Mouse (Mus musculus) lung, adult 18-20 months (tissue): ENCODE measurements around the gene Rnd1.
A peak's percentile ranks its signal among the peaks of the same experiment; 100 is the strongest.

Experiments used
- DNase-seq, 2 experiments: peaks; one replicate each; pipeline ENCODE4 v3.0.0; 2022; ENCODE audit warnings: mixed read lengths in 2 of 2

Rnd1 gene

GRCm38 (mm10) chr15:98636517-98636916 is 40.7 kb downstream of the Rnd1 start:
- no peak for DNase-seq

- no peak for DNase-seq
Observed at GRCm38 (mm10) chr15:98635291-98635841, 41.9 kb downstream of the Rnd1 start.

- peak; percentile 83 to 85 for DNase-seq
Observed at GRCm38 (mm10) chr15:98634541-98635081, 42.6 kb downstream of the Rnd1 start.

GRCm38 (mm10) chr15:98633822-98634470 is 43.3 kb downstream of the Rnd1 start:
- DNase-seq: no peak

- DNase-seq: no peak
Observed at GRCm38 (mm10) chr15:98632921-98633320, 44.3 kb downstream of the Rnd1 start.

GRCm38 (mm10) chr15:98632107-98632744 is 45.0 kb downstream of the Rnd1 start:
- DNase-seq: peak; percentile 75

- DNase-seq: peak in 1 of 2 experiments; percentile 65
Observed at GRCm38 (mm10) chr15:98631493-98631892, 45.8 kb downstream of the Rnd1 start.

- DNase-seq: no peak
Observed at GRCm38 (mm10) chr15:98630540-98630939, 46.7 kb downstream of the Rnd1 start, which contains the start of gene Cacnb3. Gene Cacnb3 (plus strand): TSS chr15:98630840.

- DNase-seq: no peak
Observed at GRCm38 (mm10) chr15:98629464-98629863, 47.8 kb downstream of the Rnd1 start.

- no peak for DNase-seq
Observed at GRCm38 (mm10) chr15:98628589-98629254, 48.5 kb downstream of the Rnd1 start.

- no peak for DNase-seq
Observed at GRCm38 (mm10) chr15:98626487-98627212, 50.6 kb downstream of the Rnd1 start.

- DNase-seq: no peak
Observed at GRCm38 (mm10) chr15:98626078-98626477, 51.2 kb downstream of the Rnd1 start.

GRCm38 (mm10) chr15:98623361-98623821 is 53.9 kb downstream of the Rnd1 start:
- no peak for DNase-seq

GRCm38 (mm10) chr15:98622721-98623120 is 54.5 kb downstream of the Rnd1 start:
- DNase-seq: no peak

- DNase-seq: no peak
Observed at GRCm38 (mm10) chr15:98622199-98622598, 55.1 kb downstream of the Rnd1 start.

- peak; percentile 68 to 74 for DNase-seq
Observed at GRCm38 (mm10) chr15:98617176-98617537, 60.1 kb downstream of the Rnd1 start.

- no peak for DNase-seq
Observed at GRCm38 (mm10) chr15:98616362-98617175, 60.7 kb downstream of the Rnd1 start.

GRCm38 (mm10) chr15:98615751-98616150 is 61.5 kb downstream of the Rnd1 start:
- no peak for DNase-seq

- no peak for DNase-seq
Observed at GRCm38 (mm10) chr15:98614971-98615370, 62.3 kb downstream of the Rnd1 start.

- no peak for DNase-seq
Observed at GRCm38 (mm10) chr15:98614551-98614950, 62.7 kb downstream of the Rnd1 start.
